Mouse (Mus musculus): ENCODE measurements around the gene Tgfbi.
A peak's percentile ranks its signal among the peaks of the same experiment; 100 is the strongest.

Gene Tgfbi

DNA sequence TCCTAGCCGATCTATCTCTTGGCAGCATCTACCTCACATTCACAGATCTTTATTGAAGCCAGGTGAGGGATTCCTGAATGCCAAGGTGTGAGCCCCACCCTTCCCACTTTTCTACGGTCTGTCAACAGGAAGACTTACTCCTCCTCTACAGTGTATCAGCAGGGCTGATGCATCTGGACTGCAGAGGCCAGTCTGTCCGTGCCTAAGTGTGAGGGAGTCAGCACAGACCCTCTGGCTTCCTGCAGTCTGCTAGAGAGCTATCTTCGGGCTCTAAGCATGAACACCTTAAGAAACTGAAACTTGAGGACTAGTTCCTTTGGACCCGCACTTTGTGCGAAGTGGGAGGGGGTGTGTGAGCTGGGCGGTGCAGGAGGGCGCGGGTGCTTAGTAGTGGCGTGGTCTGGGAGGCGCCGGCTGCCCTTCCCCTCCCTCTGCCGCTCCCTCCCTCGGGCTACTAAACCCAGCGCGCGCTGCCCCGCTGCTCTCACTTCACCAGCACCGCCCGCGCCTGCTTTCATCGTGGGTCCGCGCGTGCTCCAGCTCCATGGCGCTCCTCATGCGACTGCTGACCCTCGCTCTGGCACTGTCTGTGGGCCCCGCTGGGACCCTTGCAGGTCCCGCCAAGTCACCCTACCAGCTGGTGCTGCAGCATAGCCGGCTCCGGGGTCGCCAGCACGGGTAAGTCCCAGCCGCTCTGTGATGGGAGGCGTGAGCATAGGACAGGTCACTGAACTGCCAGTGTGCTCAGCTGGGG, at the start of gene Tgfbi:
Tgfbi (plus strand) TSS at position 421 of the 754 bp plus-strand sequence.
- DNase-seq (ENCODE audit: low spot score): peak; percentile 81

DNA sequence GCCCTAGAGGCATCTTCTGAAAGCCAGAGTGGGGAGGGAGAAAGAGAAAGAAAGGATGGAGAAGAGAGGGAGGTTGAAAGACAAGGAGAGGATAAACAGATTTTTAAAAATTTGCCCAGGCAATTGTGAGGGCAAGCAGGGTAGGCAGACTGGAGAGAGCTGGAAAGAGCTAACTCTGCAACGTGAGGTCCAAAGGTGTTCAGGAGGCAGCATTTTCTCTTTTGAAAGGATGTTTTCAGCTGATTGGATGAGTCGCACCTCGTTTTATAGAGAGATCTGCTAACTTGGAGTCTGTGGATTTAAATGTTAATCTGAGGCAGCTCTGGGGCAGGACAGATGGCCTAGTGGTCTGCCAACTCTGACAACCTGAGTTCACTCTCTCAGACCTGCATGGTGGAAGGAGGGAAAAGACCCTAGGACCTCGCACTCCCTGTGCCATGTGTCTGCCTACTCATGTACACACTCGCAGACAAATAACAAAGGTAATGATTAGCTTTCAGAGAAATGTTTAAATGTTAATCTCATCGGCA, 49.4 kb upstream of the Tgfbi start:
- no peak for DNase-seq (ENCODE audit: low spot score)

DNA sequence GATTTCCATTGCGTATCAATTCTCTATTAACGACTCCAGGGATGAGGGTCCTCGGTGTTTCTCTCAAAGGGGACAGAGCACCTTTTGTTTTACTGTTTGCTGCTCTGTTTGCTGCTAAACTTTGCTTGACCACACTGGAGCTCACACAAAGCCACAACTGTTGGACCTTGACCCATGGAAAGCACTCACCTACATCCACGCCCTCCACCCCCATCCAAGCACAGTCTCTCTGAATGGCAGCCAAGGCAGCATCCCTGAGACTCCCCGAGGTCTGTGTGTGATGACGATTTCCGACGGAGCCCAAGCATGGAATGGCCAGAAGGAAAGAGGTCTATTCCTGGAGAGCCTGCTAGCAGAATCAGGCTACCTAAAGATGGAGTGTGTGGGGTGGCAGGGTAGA, 48.2 kb upstream of the Tgfbi start:
- DNase-seq (ENCODE audit: low spot score): no peak

DNA sequence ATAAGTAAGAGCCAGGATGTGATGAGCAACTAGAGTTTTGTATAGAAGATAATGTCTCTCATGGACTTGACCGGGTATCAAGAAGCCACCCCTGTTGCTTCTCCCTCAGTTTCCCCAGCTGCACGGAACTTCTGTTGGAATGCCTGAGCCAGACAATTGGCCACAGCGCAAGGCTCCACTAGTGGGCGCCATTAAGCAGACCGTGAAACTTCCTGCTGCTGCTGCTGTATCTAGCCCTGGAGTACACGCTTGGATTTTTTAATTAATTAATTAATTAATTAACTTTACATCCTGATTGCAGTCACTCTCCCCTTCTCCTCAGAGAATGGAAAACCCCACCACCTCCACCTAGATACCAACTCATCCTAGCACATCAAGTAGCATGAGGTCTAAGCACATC, 46.2 kb upstream of the Tgfbi start:
- peak; percentile 59 for DNase-seq (ENCODE audit: low spot score)

DNA sequence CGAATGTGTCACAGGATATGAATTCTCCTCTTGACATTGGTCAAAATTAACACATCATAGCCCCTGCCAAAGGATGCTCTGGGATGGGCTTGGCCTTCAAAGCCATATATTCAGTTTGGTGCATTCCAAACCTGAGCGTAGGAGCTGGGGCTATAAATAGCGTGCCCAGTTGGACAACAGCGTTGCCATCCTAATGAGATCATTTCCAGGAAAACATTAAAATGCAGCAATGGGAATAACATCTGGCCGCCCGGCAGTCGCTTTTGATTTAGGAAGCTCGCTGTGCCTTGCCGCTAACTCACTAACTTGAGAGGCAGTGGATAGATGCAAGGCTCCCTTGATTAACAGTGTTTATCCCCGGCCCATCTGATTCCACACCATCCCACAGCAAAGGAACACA, 43.0 kb upstream of the Tgfbi start:
- no peak for DNase-seq (ENCODE audit: low spot score)

DNA sequence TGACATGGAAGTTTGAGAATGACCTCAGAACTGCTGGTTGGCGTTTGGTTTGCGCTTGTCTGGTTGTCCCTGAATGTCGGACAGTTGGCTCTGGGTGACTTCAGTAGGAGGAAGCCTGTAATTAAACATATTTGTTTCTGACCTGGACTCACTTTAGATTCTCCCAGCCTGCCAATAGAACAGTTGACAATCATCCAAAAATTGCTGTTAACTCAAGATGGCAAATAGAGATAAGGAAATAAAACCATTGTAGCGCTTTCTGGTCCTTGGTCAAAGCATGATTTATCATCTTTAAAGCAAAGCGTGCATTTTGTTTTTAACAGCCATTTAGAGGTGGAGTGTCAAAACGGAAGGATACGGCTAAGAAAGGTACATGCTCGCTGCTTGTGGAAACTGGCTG, 37.7 kb upstream of the Tgfbi start:
- no peak for DNase-seq (ENCODE audit: low spot score)

DNA sequence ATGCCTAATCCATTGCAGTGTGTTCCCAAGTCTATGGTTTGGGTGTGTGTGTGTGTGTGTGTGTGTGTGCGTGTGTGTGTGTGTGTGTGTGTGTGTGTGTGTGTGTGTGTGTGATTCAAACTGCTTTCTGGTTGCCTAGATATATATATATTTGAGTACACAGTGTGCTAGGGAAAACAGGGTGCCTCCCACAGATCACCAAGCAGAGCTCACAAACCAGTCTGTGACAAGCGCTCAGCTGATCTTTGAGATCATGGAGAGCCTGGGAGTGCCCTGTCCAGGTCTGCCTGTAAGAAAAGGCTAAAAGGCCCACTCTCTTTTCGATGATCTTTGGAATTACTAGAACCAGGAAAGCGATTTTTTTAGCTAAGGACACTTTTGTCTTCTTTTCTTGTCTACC, 34.2 kb upstream of the Tgfbi start:
- no peak for DNase-seq (ENCODE audit: low spot score)

DNA sequence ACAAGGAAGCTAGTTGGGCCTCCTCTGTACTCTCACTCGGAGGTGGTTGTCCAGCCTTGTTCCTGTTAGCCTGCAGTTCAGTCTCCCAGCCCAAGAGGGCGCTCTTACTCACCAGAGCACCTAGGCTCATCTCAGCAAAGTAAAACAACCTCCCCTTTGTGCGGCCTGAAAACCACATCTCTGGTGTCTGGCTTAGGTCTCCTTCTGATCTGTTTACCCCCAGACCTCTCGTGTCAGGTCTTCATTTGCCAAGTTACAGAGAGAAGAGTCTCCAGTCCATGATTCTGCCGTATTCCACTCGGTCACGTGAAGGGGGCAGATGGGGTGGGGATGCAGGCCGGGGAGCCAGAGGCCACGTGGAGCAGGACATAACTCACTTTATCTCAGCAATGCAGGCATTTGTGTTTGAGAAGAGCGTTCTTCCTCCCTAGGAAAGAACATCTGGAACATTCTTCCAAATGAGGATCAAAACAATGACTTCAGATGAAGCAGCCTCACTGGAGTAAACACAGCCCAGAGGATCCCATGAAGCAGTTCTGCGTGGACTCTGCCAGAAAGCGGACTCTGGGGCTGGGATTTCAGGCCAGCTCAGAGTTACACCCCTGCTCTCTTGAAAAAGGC, 33.5 kb upstream of the Tgfbi start:
- DNase-seq (ENCODE audit: low spot score): peak; percentile 88

DNA sequence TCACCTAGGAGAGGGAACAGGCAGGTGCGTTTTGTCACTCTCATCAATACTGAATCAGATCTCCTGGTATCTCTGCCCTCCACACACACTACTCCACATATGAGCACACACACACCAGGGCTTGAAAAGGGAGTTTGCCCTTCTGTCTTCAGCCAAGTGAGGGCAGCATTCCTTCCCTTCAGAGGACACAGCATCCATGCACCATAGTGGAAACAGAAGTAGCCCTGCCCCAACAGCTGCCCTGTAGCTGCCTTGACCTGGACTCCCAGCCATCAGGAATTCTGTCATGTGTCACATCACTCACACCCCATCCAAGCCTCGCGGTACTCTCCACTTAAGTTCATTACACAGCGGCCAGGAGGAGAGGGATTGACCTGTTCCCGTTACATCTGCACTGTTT, 31.2 kb upstream of the Tgfbi start:
- peak; percentile 68 for DNase-seq (ENCODE audit: low spot score)

DNA sequence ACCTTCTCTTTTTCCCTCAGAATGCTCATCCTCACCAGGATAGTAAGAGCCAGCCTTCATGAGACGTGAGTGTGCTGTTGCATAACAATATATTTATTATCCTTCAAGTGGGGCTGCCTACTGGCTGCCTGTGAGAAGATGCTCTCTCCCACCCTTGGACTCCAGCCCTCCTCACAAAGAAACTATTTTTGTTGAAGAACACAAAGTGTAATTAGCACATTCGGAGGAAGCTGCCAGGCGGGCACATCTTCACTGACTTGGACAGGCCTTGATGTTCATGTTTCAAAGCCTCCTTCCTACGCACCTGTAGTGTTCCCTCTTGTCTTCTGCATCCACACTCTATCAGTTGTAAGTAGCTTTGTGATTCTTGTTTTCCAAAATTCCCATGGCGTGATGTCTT, 28.9 kb upstream of the Tgfbi start:
- no peak for DNase-seq (ENCODE audit: low spot score)

DNA sequence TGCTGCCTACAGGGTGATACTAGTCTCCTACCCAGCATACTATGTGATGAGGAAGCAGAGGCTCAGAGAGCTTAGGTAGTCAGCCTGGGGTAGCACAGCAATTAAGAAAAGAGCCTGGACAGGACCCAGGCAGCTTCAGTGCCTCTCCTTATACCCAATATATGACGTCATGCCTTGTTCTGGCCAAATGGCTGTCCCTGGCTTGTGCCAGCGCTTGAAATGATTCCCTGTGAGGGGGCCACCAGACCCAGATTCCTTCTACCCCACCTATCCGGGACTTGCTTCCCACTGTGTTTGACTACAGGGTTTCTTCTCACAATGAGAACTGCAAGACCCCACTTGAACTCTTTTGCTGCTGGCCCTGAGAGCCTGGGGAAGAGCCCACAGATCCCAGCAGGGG, 27.8 kb upstream of the Tgfbi start:
- DNase-seq (ENCODE audit: low spot score): peak; percentile 67

DNA sequence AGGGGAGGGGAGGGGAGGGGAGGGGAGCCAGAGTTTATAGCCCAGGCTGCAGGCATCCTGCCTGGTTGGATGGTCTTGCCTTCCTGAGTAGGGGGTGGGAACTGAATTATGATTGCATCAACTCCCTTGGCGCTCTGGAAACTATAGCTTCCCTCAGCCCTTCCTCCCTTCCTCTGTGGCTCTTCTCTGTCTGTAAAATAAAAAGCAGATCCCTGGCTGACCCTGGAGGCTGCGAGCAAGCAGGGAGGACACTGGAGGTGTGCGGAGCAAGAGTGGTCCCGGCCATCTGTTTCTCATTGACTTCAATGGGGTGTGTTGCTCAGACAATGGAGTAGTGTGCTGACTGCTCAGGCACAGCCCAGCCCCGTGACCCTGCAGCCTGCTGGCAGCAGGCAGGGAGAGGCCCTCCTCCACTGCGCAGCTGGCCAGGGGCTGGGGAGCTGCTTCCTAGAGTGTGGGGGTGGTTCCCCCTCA, 27.3 kb upstream of the Tgfbi start:
- DNase-seq (ENCODE audit: low spot score): peak; percentile 95

DNA sequence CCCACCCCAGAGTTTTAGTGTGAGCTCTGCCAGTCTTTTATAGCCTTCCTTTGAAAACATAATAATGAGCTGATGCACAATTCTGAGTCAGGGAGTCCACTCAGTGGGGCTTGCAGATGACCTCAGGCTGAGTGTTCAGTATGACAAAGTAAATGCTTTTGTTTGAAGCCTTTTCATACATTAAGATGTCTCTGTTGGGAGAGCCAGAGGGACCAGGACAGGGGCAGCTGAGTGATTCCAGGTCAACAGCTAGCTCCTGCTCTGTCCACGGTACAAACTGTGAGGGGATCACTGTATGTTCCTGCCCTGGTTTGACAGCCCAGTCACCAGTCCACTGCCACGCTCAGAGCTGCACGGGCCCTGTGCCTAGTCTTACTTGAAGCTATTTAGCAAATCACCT, 26.6 kb upstream of the Tgfbi start:
- peak; percentile 59 for DNase-seq (ENCODE audit: low spot score)

DNA sequence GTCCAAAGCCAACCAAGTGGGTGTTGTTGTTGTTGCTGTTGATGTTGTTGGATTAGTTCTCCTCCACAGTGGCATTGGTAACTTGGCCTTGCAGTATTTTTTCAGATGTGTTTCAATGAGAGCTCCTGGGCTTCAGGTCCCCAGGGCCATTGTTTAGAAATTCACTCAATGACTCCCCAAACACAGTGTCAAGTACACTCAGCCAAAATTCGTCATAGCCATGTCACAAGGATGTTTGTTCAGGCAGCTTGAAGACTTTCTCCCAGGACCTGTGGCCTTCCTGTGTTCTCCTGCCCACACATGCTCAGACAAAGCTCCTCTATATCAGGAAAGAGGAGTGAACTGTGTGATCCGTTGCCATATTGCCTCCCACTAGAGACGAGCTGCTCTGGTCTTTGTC, 23.3 kb upstream of the Tgfbi start:
- DNase-seq (ENCODE audit: low spot score): no peak

DNA sequence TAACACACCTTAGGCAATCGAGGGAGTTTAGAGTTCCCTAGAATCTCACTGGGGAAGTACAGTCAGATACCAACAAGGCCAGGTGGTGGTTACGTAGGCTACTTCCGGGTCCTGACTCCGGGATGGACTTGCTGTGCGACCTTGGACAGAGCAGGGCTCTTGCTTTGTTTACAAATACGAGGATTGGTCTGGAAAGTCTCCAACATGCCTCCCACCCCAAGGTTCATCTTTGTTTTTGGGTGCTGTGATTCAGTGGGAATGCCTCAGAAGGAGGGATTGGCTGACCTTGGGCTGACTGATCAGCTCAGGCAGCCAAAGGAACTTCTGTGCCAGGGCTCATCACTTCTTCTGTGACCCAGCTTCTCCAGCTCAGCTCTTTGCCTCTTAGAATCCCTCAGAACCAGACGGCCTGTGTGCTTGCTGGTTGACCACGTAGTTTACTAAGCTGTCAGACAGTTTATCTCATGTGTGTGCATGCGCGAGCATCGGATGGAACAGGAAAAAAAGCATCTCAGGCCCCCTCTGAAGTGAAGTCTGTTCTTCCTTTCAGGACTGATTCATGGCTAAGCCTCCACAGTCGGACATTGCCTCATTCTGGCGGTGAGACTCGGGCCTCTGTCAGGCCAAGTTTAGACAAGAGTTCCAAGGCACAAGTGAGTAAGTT, 20.7 kb upstream of the Tgfbi start:
- no peak for DNase-seq (ENCODE audit: low spot score)

DNA sequence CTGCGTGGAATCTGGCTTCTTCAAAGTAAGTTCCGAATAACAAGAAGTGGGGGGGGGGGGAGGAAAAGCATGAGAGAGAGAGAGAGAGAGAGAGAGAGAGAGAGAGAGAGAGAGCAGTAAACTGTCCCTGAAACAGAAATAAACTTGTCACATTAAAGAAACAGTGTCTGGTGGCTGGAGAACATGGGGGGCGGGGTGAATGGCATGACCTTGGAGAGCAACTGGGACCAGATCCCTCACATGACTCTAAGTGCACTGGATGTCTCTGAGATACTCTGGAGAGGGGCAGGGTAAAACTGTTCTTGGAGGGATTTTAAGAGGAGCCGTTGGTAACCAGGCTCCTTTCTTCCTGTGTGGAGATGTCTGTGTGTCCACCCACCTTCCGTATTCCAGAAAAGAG, 19.1 kb upstream of the Tgfbi start:
- DNase-seq (ENCODE audit: low spot score): no peak

DNA sequence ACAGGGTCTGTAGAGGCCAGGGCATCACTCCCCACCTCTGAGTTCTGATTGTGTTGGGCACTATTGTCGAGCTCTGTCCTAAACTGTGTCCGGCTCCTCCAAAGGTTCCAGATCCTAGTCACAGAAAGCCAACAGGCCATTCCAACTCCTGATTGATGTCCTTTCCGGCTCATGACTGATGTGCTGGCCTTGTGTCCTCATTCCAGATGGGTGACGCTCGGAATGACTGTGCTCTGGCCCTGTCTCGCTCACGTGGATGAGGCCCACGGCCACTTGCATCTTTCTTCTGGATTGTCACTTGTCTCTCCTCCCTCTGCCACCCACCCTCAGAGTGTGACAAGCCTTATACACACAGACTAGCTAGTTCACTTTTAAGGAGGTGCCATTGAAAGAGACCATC, 18.1 kb upstream of the Tgfbi start:
- no peak for DNase-seq (ENCODE audit: low spot score)

DNA sequence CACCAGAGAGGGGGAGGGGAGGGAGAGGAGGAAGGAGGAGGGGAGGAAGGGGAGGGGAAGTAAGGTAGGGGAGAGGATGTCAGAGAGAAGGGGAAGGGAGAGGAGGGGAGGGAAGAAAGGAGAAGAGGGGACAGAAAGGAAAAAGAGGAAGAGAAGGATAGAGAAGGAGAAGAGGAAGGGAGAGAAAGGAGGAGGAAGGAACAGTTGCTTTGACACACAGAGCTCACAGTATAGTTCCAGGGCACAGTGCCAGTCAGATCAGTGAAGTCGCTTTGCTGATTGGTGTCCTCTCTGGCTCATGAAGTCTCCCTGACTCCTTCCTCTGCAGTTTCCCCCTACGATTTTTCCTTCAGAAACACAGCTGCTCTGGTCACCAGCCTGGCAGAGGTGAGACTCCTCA, 17.4 kb upstream of the Tgfbi start:
- no peak for DNase-seq (ENCODE audit: low spot score)

DNA sequence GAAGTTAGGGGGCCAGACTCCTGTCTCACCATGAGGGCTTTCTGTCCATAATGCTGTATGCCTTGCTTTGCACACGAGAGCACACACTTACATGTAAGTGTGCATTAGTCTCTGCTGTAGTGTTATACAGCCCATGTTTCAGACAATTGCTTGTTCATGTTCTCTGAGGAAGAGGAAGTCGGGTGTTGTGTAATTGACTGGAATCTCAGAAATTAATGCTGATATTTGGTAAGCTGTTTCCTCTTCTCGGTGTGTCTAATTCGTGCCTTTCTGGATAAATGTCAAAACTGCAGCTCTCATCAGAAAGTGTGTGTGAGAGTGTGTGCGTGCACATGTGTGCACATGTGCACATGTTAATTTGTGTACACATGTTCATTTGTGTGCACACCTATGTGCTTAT, 16.1 kb upstream of the Tgfbi start:
- no peak for DNase-seq (ENCODE audit: low spot score)

DNA sequence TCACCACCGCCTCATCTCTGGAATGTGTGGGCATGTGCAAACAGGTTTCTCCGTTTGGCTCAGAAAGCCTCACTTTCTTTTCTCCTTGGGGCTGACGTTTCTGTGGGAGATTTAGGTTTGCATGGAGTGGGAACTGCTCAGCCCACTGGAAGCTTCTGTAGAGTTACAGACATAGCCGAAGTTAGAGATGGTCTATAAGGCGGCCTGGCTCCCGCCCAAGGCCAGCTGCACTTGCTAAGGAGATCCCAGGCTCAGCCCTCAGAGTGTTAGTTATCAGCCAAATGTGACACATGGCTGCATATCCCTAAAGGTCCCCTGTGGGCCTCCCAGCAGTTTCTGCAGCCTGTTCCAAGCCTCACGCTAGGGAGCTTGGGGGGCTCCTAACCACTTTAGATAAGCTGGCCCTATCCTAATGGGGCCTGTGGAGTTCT, 15.3 kb upstream of the Tgfbi start:
- no peak for DNase-seq (ENCODE audit: low spot score)

DNA sequence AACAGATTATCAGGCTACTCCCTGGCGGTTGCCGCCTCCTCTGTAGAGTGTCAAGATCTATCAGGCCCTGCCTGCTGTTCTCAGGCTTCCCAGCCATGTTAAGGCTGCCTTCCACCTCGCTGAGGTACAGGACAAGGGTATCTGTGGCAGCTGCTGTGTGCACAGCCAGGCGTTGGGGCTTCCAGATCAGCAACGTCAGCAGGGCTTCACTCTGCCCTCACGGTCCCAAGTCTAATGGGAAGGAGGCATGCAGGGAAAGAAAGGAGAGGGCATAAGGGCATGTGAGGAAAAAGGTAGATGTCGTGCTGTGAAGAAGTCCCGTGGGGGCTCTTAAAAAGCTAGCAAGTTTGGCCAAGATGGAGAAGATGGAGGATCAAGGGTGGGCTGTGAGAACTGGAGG, 14.1 kb upstream of the Tgfbi start:
- DNase-seq (ENCODE audit: low spot score): no peak

DNA sequence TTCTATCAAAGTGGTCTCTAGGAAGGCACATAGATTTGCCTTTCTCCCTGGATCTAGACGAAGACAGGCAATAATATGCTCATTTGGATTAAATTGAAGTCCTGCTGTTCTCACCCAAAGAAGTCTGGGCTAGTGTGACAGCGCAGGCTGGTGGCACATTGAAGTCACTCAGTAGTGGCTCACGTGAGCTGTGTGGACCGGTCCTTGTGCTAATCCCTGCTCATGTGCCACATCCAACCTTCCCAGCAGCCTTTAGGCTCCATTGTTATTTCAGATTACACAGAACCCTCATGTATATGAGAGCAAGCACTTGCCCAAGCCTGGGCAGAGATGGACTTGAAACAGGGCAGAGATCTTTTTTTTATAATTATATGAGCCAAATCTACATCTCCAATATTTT, 12.0 kb upstream of the Tgfbi start:
- DNase-seq (ENCODE audit: low spot score): no peak
